Mouse (Mus musculus): ENCODE measurements around the gene Clstn2. TPM values are rescaled to one million over a fixed set of nuclear protein-coding genes. Genes with fewer than 3 reads are reported as not detected.

Gene Clstn2
- polyA plus RNA-seq, 1 experiment from 2014 or later: 17.0 TPM

DNA sequence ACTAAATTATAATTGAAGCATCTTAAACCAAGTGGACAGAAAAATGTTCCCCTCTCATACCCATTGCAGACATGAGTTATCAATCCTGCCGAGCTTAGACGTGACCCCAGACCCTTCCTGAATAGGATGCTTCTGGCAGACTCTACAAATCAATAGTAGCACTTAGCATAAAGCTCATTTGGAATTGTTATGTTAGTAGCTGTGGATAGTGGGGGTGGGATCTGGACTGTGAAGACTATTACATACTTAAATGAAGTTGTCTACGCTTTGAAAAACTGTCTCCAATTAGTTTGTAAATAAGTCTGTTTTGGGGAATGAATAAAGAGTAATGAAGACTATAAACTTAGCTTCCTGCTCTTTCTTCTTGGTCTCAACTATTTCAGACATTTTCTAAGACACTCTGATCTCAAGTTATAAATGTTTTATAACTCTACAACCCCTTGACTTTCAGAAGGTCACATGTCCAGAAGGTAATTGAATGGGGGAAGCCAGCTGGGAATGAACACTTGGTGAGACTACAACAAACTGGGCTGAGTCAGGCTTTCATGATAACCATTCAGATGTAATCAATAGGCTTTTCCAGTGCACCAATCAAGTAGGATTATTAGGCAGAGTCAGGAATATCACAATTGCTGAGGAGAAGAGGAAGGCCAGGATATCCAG lies 216.7 kb downstream of the Clstn2 start:
- no peaks in the 10 kb centered on the region for H3K36me3 ChIP-seq
- peaks cover 6% of the 10 kb centered on the region; the same call in 1 of the 2 replicates for H3K4me1 ChIP-seq (replicated peaks)
- H3K27me3 ChIP-seq: no peaks in the 10 kb centered on the region
- H3K4me3 ChIP-seq: no peak overlapping the region
- no peak for ATAC-seq (ENCODE audit: low read depth)
- H3K9ac ChIP-seq: no peak overlapping the region
- 43% methylated on average over 3 of the region's 3 CpGs for WGBS
- H3K27ac ChIP-seq (replicated peaks): no peak overlapping the region
- no peak overlapping the region for H3K4me2 ChIP-seq
- no peaks in the 10 kb centered on the region for H3K9me3 ChIP-seq

DNA sequence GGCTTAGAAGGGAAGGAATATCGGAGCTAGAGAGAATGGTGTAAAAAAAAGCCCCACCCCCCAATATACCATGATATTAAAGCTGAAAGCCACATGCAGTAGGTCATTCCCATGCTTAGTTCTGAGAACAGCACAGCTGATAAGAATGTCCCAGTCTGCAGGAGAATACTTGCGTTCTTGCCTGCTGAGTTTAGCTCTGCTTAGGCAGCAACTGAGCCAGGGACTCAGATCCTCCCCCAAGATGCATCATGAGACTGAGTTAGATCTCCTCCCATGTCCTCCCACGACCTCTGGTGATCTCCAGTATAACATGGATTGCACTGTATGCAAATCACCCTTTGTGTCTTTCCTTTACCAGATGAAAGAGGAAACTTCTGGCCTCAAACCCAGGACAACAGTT lies 219.8 kb downstream of the Clstn2 start:
- 53% methylated on average over 3 of the region's 3 CpGs for WGBS
- no peaks in the 10 kb centered on the region for H3K27me3 ChIP-seq

DNA sequence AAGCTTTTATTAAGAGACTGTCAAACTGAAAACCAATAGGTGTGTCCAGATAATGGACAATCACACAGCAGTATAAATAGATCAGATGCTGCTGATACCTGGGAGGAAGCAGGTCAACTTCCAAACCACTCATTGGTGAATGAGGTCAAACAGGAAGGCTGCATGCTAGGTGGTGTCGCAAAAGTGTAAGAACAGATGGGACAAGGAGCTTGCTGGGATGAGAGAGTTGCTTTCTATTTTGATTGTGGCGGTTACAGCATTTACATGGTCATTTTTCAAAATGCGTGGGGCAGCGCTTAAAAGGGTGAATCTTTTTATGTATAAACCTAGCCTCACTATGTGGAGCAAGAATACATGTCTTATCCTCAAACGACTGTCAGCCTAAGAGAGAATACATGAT lies 225.9 kb downstream of the Clstn2 start:
- Histone ChIP-seq H3K36me3 (no peaks in the 10 kb centered on the region), H3K9me3 (no peaks in the 10 kb centered on the region), H3K27me3 (no peaks in the 10 kb centered on the region), H3K4me2 (no peak overlapping the region), H3K27ac (replicated peaks) (no peak overlapping the region), H3K4me1 (replicated peaks) (no peaks in the 10 kb centered on the region), H3K4me3 (no peak overlapping the region), H3K9ac (no peak overlapping the region)
- WGBS: 89% methylated on average over 5 of the region's 5 CpGs
- ATAC-seq (ENCODE audit: low read depth): no peak

More for the DNA sequence above, 219.8 kb downstream of the Clstn2 start:
- Histone ChIP-seq H3K4me3 (no peak overlapping the region), H3K36me3 (no peaks in the 10 kb centered on the region), H3K4me2 (no peak overlapping the region), H3K27ac (replicated peaks) (no peak overlapping the region), H3K9ac (no peak overlapping the region), H3K9me3 (no peaks in the 10 kb centered on the region), H3K4me1 (replicated peaks) (peaks cover 6% of the 10 kb centered on the region; the same call in 1 of the 2 replicates)
- no peak for ATAC-seq (ENCODE audit: low read depth)

DNA sequence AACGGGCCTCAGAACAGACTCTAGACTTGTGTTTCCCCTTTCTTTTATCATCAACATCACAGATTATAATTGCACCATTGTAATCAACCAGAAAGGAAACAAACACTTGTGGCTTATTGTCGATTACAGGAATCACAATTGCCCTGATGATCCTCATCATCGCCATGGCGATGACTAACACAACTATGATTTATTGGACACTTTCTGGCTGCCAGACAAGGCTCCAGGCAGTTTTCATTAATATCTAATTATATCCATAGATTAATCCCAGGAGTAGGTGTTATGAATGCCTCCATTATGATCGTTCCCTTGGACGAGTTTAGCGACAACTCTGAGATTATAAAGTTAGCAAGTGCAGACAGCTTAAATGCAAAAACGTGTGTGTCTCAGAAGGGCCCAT lies 239.3 kb downstream of the Clstn2 start:
- Histone ChIP-seq H3K4me1 (replicated peaks) (peaks cover 15% of the 10 kb centered on the region), H3K9ac (no peak overlapping the region), H3K4me3 (no peak overlapping the region), H3K4me2 (no peak overlapping the region), H3K27me3 (no peaks in the 10 kb centered on the region), H3K36me3 (no peaks in the 10 kb centered on the region), H3K27ac (replicated peaks) (no peak overlapping the region), H3K9me3 (no peaks in the 10 kb centered on the region)
- 44% methylated on average over 8 of the region's 8 CpGs for WGBS
- no peak for ATAC-seq (ENCODE audit: low read depth)

DNA sequence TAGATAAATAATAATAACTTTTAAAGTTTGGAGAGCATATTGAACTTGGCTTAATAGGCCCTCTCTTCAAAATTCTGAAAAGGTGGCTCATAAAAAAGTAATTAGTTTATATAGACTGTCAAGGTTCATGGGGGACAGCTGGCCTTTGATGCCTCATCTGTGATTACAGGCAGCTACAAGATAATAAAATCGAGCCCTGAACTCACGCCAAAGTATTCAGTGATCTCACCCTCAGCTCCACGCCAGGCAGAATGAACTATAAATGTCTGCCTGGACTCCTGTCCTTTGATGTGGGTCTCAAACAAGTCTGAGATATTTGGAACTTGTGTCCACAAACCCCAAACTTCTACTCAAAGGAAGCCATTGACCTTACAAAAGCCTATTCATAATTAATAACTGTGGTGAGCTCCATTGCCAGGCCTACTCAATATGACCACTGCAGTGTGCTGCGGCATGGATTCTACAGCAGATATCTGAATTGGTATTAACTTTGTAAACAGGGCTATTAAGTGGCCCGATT lies 244.8 kb downstream of the Clstn2 start:
- Histone ChIP-seq H3K27me3 (no peaks in the 10 kb centered on the region), H3K9ac (no peak overlapping the region), H3K27ac (replicated peaks) (no peak overlapping the region), H3K9me3 (no peaks in the 10 kb centered on the region), H3K4me1 (replicated peaks) (peaks cover 3% of the 10 kb centered on the region), H3K36me3 (no peaks in the 10 kb centered on the region), H3K4me2 (no peak overlapping the region), H3K4me3 (no peak overlapping the region)
- WGBS: 72% methylated on average over 5 of the region's 5 CpGs
- ATAC-seq (ENCODE audit: low read depth): no peak

DNA sequence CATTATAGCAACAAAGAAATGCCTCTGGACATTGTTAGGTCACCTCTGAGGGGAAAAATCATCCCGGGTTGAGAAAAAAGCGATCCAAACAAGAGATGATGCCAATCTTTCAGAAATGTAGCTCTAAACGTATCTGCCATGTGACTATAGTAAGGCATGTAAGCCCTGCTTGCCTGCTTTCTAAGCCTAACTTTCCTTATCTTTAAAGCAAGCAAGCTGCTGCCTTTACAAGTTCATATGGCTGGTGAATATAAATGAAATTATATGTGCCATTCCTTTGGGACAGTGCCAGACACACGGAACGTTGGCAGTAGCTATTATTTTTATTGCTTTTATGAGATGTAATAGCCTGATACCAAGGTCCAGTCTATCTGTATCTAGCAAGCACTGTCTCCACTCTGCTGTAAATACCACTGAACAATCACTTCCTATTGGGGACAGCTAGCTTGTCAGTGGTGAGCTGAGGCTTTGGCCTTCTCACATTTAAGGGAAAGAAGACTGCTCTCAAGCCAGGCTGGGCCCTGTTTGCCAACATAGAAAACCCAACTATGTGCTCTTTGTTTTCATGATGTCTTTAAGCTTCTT lies 252.9 kb downstream of the Clstn2 start:
- no peaks in the 10 kb centered on the region; the same call in 1 of the 2 replicates for H3K4me1 ChIP-seq (replicated peaks)
- H3K27ac ChIP-seq (replicated peaks): no peak overlapping the region
- H3K4me2 ChIP-seq: no peak overlapping the region
- WGBS: 69% methylated on average over 5 of the region's 5 CpGs
- no peak overlapping the region for H3K4me3 ChIP-seq
- no peaks in the 10 kb centered on the region for H3K9me3 ChIP-seq
- H3K27me3 ChIP-seq: no peaks in the 10 kb centered on the region
- no peak for ATAC-seq (ENCODE audit: low read depth)
- no peak overlapping the region for H3K9ac ChIP-seq
- no peaks in the 10 kb centered on the region for H3K36me3 ChIP-seq

DNA sequence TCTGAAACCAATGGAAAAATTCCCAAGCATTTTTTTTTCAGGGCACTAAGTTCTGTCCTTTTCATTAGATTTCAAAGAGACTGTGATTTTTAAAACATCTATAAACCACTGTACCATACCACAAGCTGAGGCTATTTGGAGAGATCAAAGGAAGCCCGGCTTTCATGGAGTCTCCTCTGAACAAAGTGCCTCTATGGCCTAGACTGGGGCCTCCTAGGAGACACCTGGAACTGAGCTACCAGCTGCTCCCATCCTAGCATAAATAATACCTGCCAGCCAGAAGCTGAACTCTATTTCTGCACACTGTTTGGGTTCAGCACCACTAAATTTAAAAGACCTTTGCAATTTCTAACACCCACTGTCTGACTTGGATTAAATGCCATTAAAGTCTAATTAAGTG lies 257.2 kb downstream of the Clstn2 start:
- no peak for ATAC-seq (ENCODE audit: low read depth)
- H3K4me2 ChIP-seq: no peak overlapping the region
- H3K27me3 ChIP-seq: no peaks in the 10 kb centered on the region
- H3K9me3 ChIP-seq: no peaks in the 10 kb centered on the region
- 48% methylated on average over 1 of the region's 1 CpGs for WGBS
- H3K4me3 ChIP-seq: no peak overlapping the region
- H3K9ac ChIP-seq: no peak overlapping the region
- H3K4me1 ChIP-seq (replicated peaks): peaks cover 6% of the 10 kb centered on the region; the same call in 1 of the 2 replicates
- H3K36me3 ChIP-seq: no peaks in the 10 kb centered on the region
- H3K27ac ChIP-seq (replicated peaks): no peak overlapping the region

DNA sequence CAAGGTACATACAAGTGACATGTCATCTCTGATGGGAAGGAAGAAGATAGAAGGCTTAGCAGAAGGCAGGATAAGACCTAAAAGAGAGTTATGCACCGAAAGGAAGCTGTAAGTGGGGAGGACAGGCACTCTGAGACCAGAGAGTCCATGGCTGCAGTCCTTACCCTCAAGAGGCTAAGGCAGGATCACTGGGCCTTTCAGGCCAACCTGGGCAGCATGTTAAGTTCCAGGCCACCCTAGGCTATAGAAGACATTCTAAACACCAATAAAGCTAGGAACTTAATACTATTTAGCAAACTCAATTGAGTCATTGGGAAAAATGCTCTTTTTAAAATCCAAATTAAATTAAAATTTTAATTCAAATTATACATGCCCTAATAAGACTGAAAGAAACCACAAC lies 258.0 kb downstream of the Clstn2 start:
- 82% methylated on average over 1 of the region's 1 CpGs for WGBS
- Histone ChIP-seq H3K4me1 (replicated peaks) (peaks cover 8% of the 10 kb centered on the region; the same call in 1 of the 2 replicates), H3K9me3 (no peaks in the 10 kb centered on the region), H3K36me3 (no peaks in the 10 kb centered on the region), H3K27ac (replicated peaks) (no peak overlapping the region), H3K9ac (no peak overlapping the region), H3K27me3 (no peaks in the 10 kb centered on the region), H3K4me3 (no peak overlapping the region), H3K4me2 (no peak overlapping the region)
- no peak for ATAC-seq (ENCODE audit: low read depth)

DNA sequence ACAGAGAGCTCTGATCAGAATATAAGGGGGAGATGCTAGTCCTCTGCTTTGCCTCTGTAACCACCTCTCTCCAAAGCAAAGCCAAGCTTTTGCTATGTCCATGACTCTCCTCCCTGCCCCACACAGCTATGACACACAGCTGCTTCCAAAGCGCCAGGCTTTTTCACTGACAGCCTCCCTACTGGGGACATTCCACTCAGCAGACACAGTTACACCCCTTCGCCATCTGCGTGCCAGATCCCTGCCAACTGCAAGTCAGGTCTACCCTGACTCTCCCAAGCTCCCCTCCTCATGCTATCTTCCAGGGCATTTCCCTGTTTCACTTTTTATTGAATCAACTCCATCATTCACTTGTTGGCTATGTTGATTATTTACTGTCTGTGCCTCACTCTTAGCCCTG lies 259.1 kb downstream of the Clstn2 start:
- 73% methylated on average over 3 of the region's 3 CpGs for WGBS
- no peak overlapping the region for H3K27ac ChIP-seq (replicated peaks)
- no peaks in the 10 kb centered on the region for H3K36me3 ChIP-seq
- H3K4me1 ChIP-seq (replicated peaks): 0 out of 2 replicates have a peak, but pooled peaks cover 10% of the 10 kb centered on the region
- H3K4me2 ChIP-seq: no peak overlapping the region
- H3K4me3 ChIP-seq: no peak overlapping the region
- H3K27me3 ChIP-seq: no peaks in the 10 kb centered on the region
- H3K9ac ChIP-seq: no peak overlapping the region
- no peaks in the 10 kb centered on the region for H3K9me3 ChIP-seq
- ATAC-seq (ENCODE audit: low read depth): no peak

DNA sequence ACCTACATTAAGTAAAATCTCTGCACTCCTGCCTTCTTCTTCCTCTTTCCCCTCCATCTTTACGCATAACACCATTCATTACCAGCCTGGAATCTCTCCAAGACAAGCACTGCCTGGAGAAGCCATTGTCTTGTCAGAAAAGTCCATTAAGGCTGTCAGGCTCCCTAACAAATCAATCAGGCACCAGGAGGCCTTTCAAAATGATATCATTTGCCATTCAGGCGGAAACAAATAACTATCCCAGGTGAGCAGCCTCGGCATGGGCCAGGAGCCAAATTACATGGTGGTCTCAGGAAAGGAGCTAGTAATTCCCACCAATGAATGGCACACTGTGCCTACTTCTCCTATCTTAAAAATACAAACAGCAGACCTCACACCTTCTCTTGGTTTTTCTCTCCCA lies 260.6 kb downstream of the Clstn2 start:
- WGBS: 43% methylated on average over 3 of the region's 3 CpGs
- Histone ChIP-seq H3K27ac (replicated peaks) (no peak overlapping the region), H3K9ac (no peak overlapping the region), H3K4me1 (replicated peaks) (0 out of 2 replicates have a peak, but pooled peaks cover 10% of the 10 kb centered on the region), H3K4me2 (no peak overlapping the region), H3K4me3 (no peak overlapping the region), H3K9me3 (no peaks in the 10 kb centered on the region), H3K27me3 (no peaks in the 10 kb centered on the region), H3K36me3 (no peaks in the 10 kb centered on the region)
- ATAC-seq (ENCODE audit: low read depth): no peak

DNA sequence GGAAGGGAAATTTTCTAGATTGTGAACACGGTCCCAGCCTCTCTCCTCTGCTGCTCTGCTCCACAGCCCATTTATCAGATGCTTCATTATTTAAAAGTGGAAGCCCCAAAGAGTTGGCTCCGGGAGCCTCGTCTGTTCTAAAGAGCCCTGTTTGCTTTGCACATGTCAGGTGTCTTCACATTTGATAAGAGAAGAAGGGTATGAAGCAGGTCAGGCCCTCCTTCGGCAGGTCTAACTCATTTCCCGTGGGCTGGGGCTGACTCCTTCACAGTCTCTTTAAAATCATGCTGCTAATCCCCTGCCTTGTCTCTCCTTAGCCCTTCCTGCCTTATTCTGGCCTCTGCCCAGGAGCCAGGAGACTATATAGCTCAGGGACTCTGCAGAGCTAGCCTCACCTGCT lies 263.6 kb downstream of the Clstn2 start:
- H3K4me2 ChIP-seq: no peak overlapping the region
- no peaks in the 10 kb centered on the region for H3K27me3 ChIP-seq
- peaks cover 17% of the 10 kb centered on the region for H3K4me1 ChIP-seq (replicated peaks)
- no peaks in the 10 kb centered on the region for H3K9me3 ChIP-seq
- no peak for ATAC-seq (ENCODE audit: low read depth)
- no peak overlapping the region for H3K4me3 ChIP-seq
- no peak overlapping the region for H3K9ac ChIP-seq
- H3K27ac ChIP-seq (replicated peaks): 0 out of 2 replicates have a peak overlapping the region, but pooled peaks have one; percentile 3
- no peaks in the 10 kb centered on the region for H3K36me3 ChIP-seq
- 80% methylated on average over 5 of the region's 5 CpGs for whole genome bisulfite sequencing

DNA sequence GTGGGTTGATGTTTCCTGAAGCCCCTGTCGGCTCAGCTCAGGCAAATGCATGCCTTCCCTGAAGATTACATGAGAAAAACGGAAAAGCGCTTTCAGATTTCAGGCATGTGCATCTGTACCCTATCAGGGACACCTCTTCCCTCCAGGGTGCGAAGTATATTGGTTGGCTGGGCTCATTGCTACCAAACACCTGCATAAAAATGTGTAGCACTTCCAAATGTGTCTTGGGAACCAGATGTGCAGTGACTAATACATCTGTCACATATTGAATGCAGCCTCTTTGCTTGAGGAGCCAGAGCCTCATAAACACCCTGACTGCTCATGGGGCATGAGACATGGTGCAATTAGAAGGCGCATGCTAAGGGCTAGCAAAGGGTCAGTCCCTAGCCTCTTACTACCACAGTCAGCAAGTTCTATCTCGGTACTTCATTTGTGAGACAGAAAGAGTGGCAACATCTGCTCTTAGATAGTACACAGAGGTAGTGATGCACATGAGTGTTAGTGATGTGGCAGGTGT lies 267.7 kb downstream of the Clstn2 start:
- H3K27ac ChIP-seq (replicated peaks): no peak overlapping the region
- 82% methylated on average over 6 of the region's 6 CpGs for WGBS

More for the DNA sequence above, 267.7 kb downstream of the Clstn2 start:
- Histone ChIP-seq H3K9me3 (no peaks in the 10 kb centered on the region), H3K27me3 (no peaks in the 10 kb centered on the region), H3K9ac (no peak overlapping the region), H3K4me3 (no peak overlapping the region), H3K4me1 (replicated peaks) (peaks cover 14% of the 10 kb centered on the region), H3K36me3 (no peaks in the 10 kb centered on the region), H3K4me2 (no peak overlapping the region)
- no peak for ATAC-seq (ENCODE audit: low read depth)

Data from neural tube, embryonic 13.5 days (tissue).